Mouse (Mus musculus) forebrain, embryonic 11.5 days (tissue): Measurements from ENCODE around the gene Fcrl1. TPM values are rescaled to one million over a fixed set of nuclear protein-coding genes. Genes with fewer than 3 reads are reported as not detected.
"Not testable (repeated sequence)": the region's sequence is repeated elsewhere in the genome, so short reads cannot be mapped to it uniquely, and the experiment has no call there.

Source experiments
- ATAC-seq: fragments of 200-750 bp; cut with Nextera tagmentation; replicated peaks from 2 replicates; pipeline ENCODE4 v1.8.0; 2017; ENCODE audit warnings: moderate TSS enrichment; ENCODE audit not compliant: low FRiP score
- DNase-seq: peaks from one replicate; pipeline ENCODE4 v3.0.0-alpha.2; 2017; ENCODE audit warnings: low spot score
- H3K27ac ChIP-seq: fragments of 300-500 bp; sonication (generic); 2 replicates; pipeline ENCODE4 v1.5.1; 2014; ENCODE audit warnings: low read depth, low read length
- H3K27me3 ChIP-seq: fragments of 300-500 bp; sonication (generic); 2 replicates; pipeline ENCODE4 v1.6.1; 2014; ENCODE audit warnings: mild to moderate bottlenecking, low read length, mixed read lengths; ENCODE audit not compliant: control insufficient read depth, insufficient read depth
- H3K36me3 ChIP-seq: fragments of 300-500 bp; sonication (generic); 2 replicates; pipeline ENCODE4 v1.6.1; 2014; ENCODE audit warnings: mild to moderate bottlenecking, low read length, moderate library complexity, mixed read lengths; ENCODE audit not compliant: control insufficient read depth, insufficient read depth
- H3K4me1 ChIP-seq: fragments of 300-500 bp; sonication (generic); replicated peaks from 2 replicates; pipeline ENCODE4 v1.6.1; 2014; ENCODE audit warnings: low read length, mixed read lengths; ENCODE audit not compliant: control insufficient read depth, insufficient read depth
- H3K4me2 ChIP-seq: fragments of 300-500 bp; sonication (generic); 2 replicates; pipeline ENCODE4 v1.6.1; 2014; ENCODE audit warnings: low read depth, mild to moderate bottlenecking, low read length, moderate library complexity, mixed read lengths; ENCODE audit not compliant: severe bottlenecking
- H3K4me3 ChIP-seq: fragments of 300-500 bp; sonication (generic); 2 replicates; pipeline ENCODE4 v1.5.1; 2014; ENCODE audit warnings: low read depth, low read length
- H3K9ac ChIP-seq: fragments of 300-500 bp; sonication (generic); 2 replicates; pipeline ENCODE4 v1.6.1; 2014; ENCODE audit warnings: low read length
- H3K9me3 ChIP-seq: fragments of 300-500 bp; sonication (generic); 2 replicates; pipeline ENCODE4 v1.6.1; 2016; ENCODE audit warnings: low read length, mixed read lengths; ENCODE audit not compliant: control insufficient read depth
- WGBS: fragments of 180-500 bp; shearing (Covaris S2); extraction: QIAGEN DNeasy Blood & Tissue Kit; methylation state at CpG from one replicate; pipeline ENCODE4 v1.1.7; 2014; 5-methylcytosine and 5-hydroxymethylcytosine counted together
- polyA plus RNA-seq: library from polyadenylated mRNA; unstranded; fragments of >200 nt; fragmentation: Nextera tagmentation; extraction: Ambion mirVana; gene quantifications from 2 replicates; pipeline ENCODE4 v1.2.1, GENCODE M21; 2014

Gene Fcrl1
- polyA plus RNA-seq, 1 experiment from 2014 or later: not detected

GRCm38 (mm10) chr3:87377228-87377627, 1.0 kb downstream of the Fcrl1 start:
- 79% methylated on average over 3 of the region's 3 CpGs for WGBS
- no peak for DNase-seq

GRCm38 (mm10) chr3:87377719-87378118, 1.5 kb downstream of the Fcrl1 start:
- H3K9ac ChIP-seq: no peak overlapping the region
- DNase-seq (no peak), ATAC-seq (no peak)
- no peaks in the 10 kb centered on the region for H3K9me3 ChIP-seq
- H3K36me3 ChIP-seq: no peaks in the 10 kb centered on the region
- WGBS: 80% methylated on average over 6 of the region's 6 CpGs
- no peak overlapping the region for H3K27ac ChIP-seq
- no peaks in the 10 kb centered on the region for H3K4me1 ChIP-seq
- no peaks in the 10 kb centered on the region for H3K27me3 ChIP-seq
- no peak overlapping the region for H3K4me3 ChIP-seq
- no peak overlapping the region for H3K4me2 ChIP-seq

More at GRCm38 (mm10) chr3:87377228-87377627, 1.0 kb downstream of the Fcrl1 start:
- Histone ChIP-seq H3K9ac (no peak overlapping the region), H3K36me3 (no peaks in the 10 kb centered on the region), H3K27ac (no peak overlapping the region), H3K4me3 (no peak overlapping the region), H3K4me2 (no peak overlapping the region), H3K27me3 (no peaks in the 10 kb centered on the region), H3K4me1 (no peaks in the 10 kb centered on the region), H3K9me3 (no peaks in the 10 kb centered on the region)
- ATAC-seq: no peak

- H3K4me1 ChIP-seq, H3K27me3 ChIP-seq, DNase-seq, H3K9ac ChIP-seq, H3K4me3 ChIP-seq, ATAC-seq, H3K36me3 ChIP-seq, H3K9me3 ChIP-seq, H3K27ac ChIP-seq, H3K4me2 ChIP-seq: not testable (repeated sequence)
- WGBS: 90% methylated on average over 2 of the region's 2 CpGs
These were observed 3.6 kb downstream of the Fcrl1 start for GRCm38 (mm10) chr3:87379641-87380315.

GRCm38 (mm10) chr3:87381806-87382712, 5.9 kb downstream of the Fcrl1 start:
- Histone ChIP-seq H3K4me3 (no peak overlapping the region), H3K4me1 (no peaks in the 10 kb centered on the region), H3K27me3 (no peaks in the 10 kb centered on the region), H3K4me2 (no peak overlapping the region), H3K36me3 (no peaks in the 10 kb centered on the region), H3K9ac (no peak overlapping the region), H3K27ac (no peak overlapping the region), H3K9me3 (no peaks in the 10 kb centered on the region)
- DNase-seq (no peak), ATAC-seq (no peak)
- 71% methylated on average over 7 of the region's 7 CpGs for WGBS

- ATAC-seq (no peak), DNase-seq (no peak)
- no peaks in the 10 kb centered on the region for H3K9me3 ChIP-seq
- WGBS: 93% methylated on average over 3 of the region's 3 CpGs
- H3K36me3 ChIP-seq: no peaks in the 10 kb centered on the region
- H3K9ac ChIP-seq: no peak overlapping the region
- H3K4me1 ChIP-seq: no peaks in the 10 kb centered on the region
- H3K27me3 ChIP-seq: no peaks in the 10 kb centered on the region
- no peak overlapping the region for H3K4me2 ChIP-seq
- H3K4me3 ChIP-seq: no peak overlapping the region
- no peak overlapping the region for H3K27ac ChIP-seq
These were observed 7.1 kb downstream of the Fcrl1 start for GRCm38 (mm10) chr3:87383308-87383707.

GRCm38 (mm10) chr3:87385105-87385504, 8.9 kb downstream of the Fcrl1 start:
- DNase-seq: no peak
- Histone ChIP-seq H3K4me3 (no peak overlapping the region), H3K4me1 (no peaks in the 10 kb centered on the region), H3K9me3 (no peaks in the 10 kb centered on the region), H3K9ac (no peak overlapping the region), H3K4me2 (no peak overlapping the region), H3K36me3 (no peaks in the 10 kb centered on the region), H3K27ac (no peak overlapping the region), H3K27me3 (no peaks in the 10 kb centered on the region)
- no peak for ATAC-seq
- 89% methylated on average over 9 of the region's 9 CpGs for WGBS

GRCm38 (mm10) chr3:87390935-87391334, 14.7 kb downstream of the Fcrl1 start:
- Histone ChIP-seq H3K36me3 (no peaks in the 10 kb centered on the region), H3K4me1 (no peaks in the 10 kb centered on the region), H3K9me3 (no peaks in the 10 kb centered on the region), H3K4me3 (no peak overlapping the region), H3K27ac (no peak overlapping the region), H3K4me2 (no peak overlapping the region), H3K9ac (no peak overlapping the region), H3K27me3 (no peaks in the 10 kb centered on the region)
- WGBS: 97% methylated on average over 1 of the region's 1 CpGs
- ATAC-seq: no peak
- no peak for DNase-seq

GRCm38 (mm10) chr3:87398809-87399208, 22.6 kb downstream of the Fcrl1 start:
- DNase-seq (no peak), ATAC-seq (no peak)
- 68% methylated on average over 4 of the region's 4 CpGs for WGBS
- Histone ChIP-seq H3K4me1 (no peaks in the 10 kb centered on the region), H3K9me3 (no peaks in the 10 kb centered on the region), H3K27me3 (no peaks in the 10 kb centered on the region), H3K36me3 (no peaks in the 10 kb centered on the region), H3K4me3 (no peak overlapping the region), H3K4me2 (no peak overlapping the region), H3K27ac (no peak overlapping the region), H3K9ac (no peak overlapping the region)
